Mouse (Mus musculus) heart, postnatal 0 days (tissue): Measurements from ENCODE around the gene Cilp2. TPM values are rescaled to one million over a fixed set of nuclear protein-coding genes. Genes with fewer than 3 reads are reported as not detected.

Experiments
- ATAC-seq: fragments of 200-750 bp; cut with Nextera tagmentation; 2 replicates; pipeline ENCODE4 v1.8.0; 2017; ENCODE audit warnings: low read depth, moderate number of reproducible peaks, moderate library complexity; ENCODE audit not compliant: insufficient read depth
- DNase-seq: peaks from one replicate; pipeline ENCODE4 v3.0.0-alpha.2; 2016; ENCODE audit warnings: low spot score
- H3K27ac ChIP-seq: fragments of 300-500 bp; sonication (generic); 2 replicates; pipeline ENCODE4 v1.5.1; 2014; ENCODE audit warnings: low read depth, mild to moderate bottlenecking
- H3K27me3 ChIP-seq: fragments of 300-500 bp; sonication (generic); 2 replicates; pipeline ENCODE4 v1.6.1; 2014; ENCODE audit warnings: low read length, mixed read lengths; ENCODE audit not compliant: control insufficient read depth, insufficient read depth
- H3K36me3 ChIP-seq: fragments of 300-500 bp; sonication (generic); replicated peaks from 2 replicates; pipeline ENCODE4 v1.6.1; 2014; ENCODE audit warnings: low read length, mixed read lengths; ENCODE audit not compliant: control insufficient read depth, insufficient read depth
- H3K4me1 ChIP-seq: fragments of 300-500 bp; sonication (generic); 2 replicates; pipeline ENCODE4 v1.6.1; 2014; ENCODE audit warnings: antibody characterized with exemption; ENCODE audit not compliant: control insufficient read depth, insufficient read depth
- H3K4me2 ChIP-seq: fragments of 300-500 bp; sonication (generic); 2 replicates; pipeline ENCODE4 v1.6.1; 2014; ENCODE audit warnings: low read depth, mild to moderate bottlenecking, low read length, moderate library complexity
- H3K4me3 ChIP-seq: fragments of 300-500 bp; sonication (generic); 2 replicates; pipeline ENCODE4 v1.5.1; 2014; ENCODE audit warnings: low read depth, low read length
- H3K9ac ChIP-seq: fragments of 300-500 bp; sonication (generic); replicated peaks from 2 replicates; pipeline ENCODE4 v1.6.1; 2014; ENCODE audit warnings: low read depth, low read length, mixed read lengths
- H3K9me3 ChIP-seq: fragments of 300-500 bp; sonication (generic); replicated peaks from 2 replicates; pipeline ENCODE4 v1.6.1; 2016; ENCODE audit warnings: low read length; ENCODE audit not compliant: control insufficient read depth
- CTCF ChIP-seq: IDR thresholded peaks from 2 replicates; pipeline ENCODE4 v1.5.1; 2016; ENCODE audit warnings: antibody characterized with exemption, control low read depth, low read depth
- EP300 ChIP-seq: IDR thresholded peaks from 2 replicates; pipeline ENCODE4 v1.6.1; 2016; ENCODE audit warnings: antibody characterized with exemption, low read depth
- WGBS: fragments of 180-500 bp; shearing (Covaris S2); extraction: QIAGEN DNeasy Blood & Tissue Kit; methylation state at CpG from one replicate; pipeline ENCODE4 v1.1.7; 2014; 5-methylcytosine and 5-hydroxymethylcytosine counted together
- polyA plus RNA-seq: library from polyadenylated mRNA; unstranded; fragments of >200 nt; fragmentation: Nextera tagmentation; extraction: Ambion mirVana; gene quantifications from 2 replicates; pipeline ENCODE4 v1.2.1, GENCODE M21; 2015
- total RNA-seq: library from RNA; depleted of rRNA; stranded (reverse); fragments of >200 nt; gene quantifications from 2 replicates; pipeline ENCODE4 v1.2.3, GENCODE M21; 2014; ENCODE audit warnings: low replicate concordance

Cilp2 gene
- total and polyA plus RNA-seq, 2 experiments from 2014 or later = 0.23 to 0.36 TPM

GRCm38 (mm10) chr8:69870907-69871306 lies 16.6 kb downstream of the Cilp2 start:
- WGBS = 77% methylated on average over 6 of the region's 6 CpGs

DNA sequence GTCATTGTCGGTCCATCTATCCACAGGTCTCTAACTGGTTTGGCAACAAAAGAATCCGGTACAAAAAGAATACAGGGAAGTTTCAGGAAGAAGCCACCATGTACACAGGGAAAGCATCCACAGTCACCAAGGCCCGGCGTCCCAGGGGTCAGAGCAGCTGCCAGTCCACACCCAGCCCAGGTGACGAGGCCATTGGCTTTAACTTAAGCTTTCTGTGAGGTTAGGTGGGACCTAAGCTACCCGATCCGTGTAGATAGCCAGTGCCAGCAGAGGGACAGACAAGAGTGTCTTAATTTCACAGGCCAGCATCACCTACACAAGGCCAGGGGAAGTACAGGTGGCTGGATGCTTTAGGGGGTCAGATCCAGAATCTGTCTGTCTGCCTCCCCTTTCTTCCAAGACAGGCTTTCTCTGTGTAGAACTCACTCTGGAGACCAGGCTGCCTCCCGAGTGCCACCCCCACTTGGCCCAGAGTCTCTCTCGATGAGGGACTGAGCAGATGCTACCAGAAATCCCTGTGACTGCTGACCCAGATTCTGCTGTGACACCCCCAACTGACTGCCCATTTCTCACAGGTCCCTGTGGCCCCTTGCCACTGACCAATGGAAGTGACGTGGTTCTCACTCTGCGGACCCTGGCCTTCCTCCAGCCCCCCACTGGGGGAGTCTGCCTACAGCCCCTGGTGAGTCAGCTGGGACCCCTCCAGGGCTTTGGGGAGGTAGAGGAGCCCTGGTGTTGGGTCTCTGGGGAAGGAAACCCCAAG lies 17.3 kb downstream of the Cilp2 start:
- Histone ChIP-seq H3K36me3 (no peaks in the 10 kb centered on the region), H3K27ac (no peak overlapping the region), H3K27me3 (no peaks in the 10 kb centered on the region), H3K9ac (no peak overlapping the region), H3K4me2 (no peak overlapping the region), H3K4me3 (no peak overlapping the region), H3K4me1 (no peaks in the 10 kb centered on the region), H3K9me3 (no peaks in the 10 kb centered on the region)
- no peak for TF ChIP-seq CTCF
- TF ChIP-seq EP300 = no peak
- DNase-seq (no peak), ATAC-seq (no peak)
- 79% methylated on average over 11 of the region's 11 CpGs for WGBS

More at GRCm38 (mm10) chr8:69870907-69871306, 16.6 kb downstream of the Cilp2 start:
- Histone ChIP-seq H3K27me3 (no peaks in the 10 kb centered on the region), H3K4me2 (no peak overlapping the region), H3K9ac (no peak overlapping the region), H3K4me1 (no peaks in the 10 kb centered on the region), H3K4me3 (no peak overlapping the region), H3K9me3 (no peaks in the 10 kb centered on the region), H3K27ac (no peak overlapping the region), H3K36me3 (no peaks in the 10 kb centered on the region)
- DNase-seq = no peak
- no peak for TF ChIP-seq CTCF
- no peak for TF ChIP-seq EP300
- no peak for ATAC-seq

GRCm38 (mm10) chr8:69867696-69868326 lies 19.7 kb downstream of the Cilp2 start:
- Histone ChIP-seq H3K27me3 (no peaks in the 10 kb centered on the region), H3K9ac (no peak overlapping the region), H3K4me1 (no peaks in the 10 kb centered on the region), H3K27ac (no peak overlapping the region), H3K4me3 (no peak overlapping the region), H3K9me3 (no peaks in the 10 kb centered on the region), H3K4me2 (no peak overlapping the region), H3K36me3 (no peaks in the 10 kb centered on the region)
- peak; percentile 66; the same call in 1 of the 2 replicates for ATAC-seq
- 72% methylated on average over 5 of the region's 5 CpGs for WGBS
- no peak for TF ChIP-seq EP300
- no peak for TF ChIP-seq CTCF
- DNase-seq = no peak

DNA sequence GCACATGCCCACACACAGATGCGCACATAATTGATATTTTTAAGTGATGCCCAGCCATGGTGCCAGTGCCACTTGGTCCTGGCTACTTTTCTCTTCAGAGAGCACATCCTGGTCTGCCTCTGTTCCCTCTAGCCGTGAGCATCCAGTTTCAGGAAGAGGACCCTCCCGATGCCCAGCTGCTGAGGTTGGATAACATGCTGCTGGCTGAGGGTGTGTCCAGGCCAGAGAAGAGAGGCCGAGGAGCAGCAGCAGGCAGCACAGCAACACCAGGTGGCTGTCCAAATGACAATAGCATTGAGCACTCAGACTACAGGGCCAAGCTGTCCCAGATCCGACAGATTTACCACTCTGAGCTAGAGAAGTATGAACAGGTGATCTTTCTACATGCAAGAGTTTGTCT lies 23.3 kb downstream of the Cilp2 start:
- WGBS = 60% methylated on average over 5 of the region's 5 CpGs
- Histone ChIP-seq H3K9me3 (no peaks in the 10 kb centered on the region), H3K4me3 (no peak overlapping the region), H3K36me3 (no peaks in the 10 kb centered on the region), H3K27ac (no peak overlapping the region), H3K27me3 (no peaks in the 10 kb centered on the region), H3K9ac (no peak overlapping the region), H3K4me1 (no peaks in the 10 kb centered on the region), H3K4me2 (no peak overlapping the region)
- TF ChIP-seq EP300 = no peak
- no peak for TF ChIP-seq CTCF
- ATAC-seq (no peak), DNase-seq (no peak)

DNA sequence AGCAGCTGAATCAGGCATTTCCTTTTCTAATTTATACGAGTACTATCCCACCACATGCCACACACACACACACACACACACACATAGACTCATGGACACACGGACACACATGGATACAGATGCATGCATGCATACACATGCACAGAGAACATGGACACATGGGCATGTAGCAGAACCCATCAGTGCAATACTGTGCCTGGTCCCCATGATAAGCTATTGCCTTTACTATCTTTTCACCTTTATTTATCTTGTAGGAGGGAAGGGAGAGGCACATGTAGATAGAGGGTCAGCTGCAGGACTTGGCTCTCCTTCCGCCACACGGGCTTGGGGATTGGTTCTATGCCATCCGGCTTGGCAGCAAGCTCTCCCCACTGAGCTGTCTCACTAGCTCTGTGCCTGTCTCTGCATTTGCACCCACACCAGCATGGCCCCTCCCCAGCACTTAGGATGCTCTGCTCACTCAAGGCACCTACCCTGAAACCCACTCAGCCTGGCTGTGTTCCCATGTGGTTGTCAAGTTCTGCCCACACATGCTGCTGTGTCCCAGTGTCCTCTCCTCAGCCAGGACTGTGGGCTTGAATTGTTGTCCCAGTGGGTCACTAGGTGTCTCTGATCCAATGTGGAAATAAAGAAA lies 24.0 kb downstream of the Cilp2 start:
- Histone ChIP-seq H3K27ac (no peak overlapping the region), H3K27me3 (no peaks in the 10 kb centered on the region), H3K9me3 (no peaks in the 10 kb centered on the region), H3K4me1 (no peaks in the 10 kb centered on the region), H3K9ac (no peak overlapping the region), H3K4me3 (no peak overlapping the region), H3K36me3 (no peaks in the 10 kb centered on the region), H3K4me2 (no peak overlapping the region)
- WGBS = 57% methylated on average over 5 of the region's 5 CpGs
- no peak for ATAC-seq
- no peak for DNase-seq
- no peak for TF ChIP-seq EP300
- no peak for TF ChIP-seq CTCF
